Mouse (Mus musculus) neural tube, embryonic 11.5 days (tissue): ENCODE measurements around the gene Ddx21. TPM values are rescaled to one million over a fixed set of nuclear protein-coding genes. Genes with fewer than 3 reads are reported as not detected.

ENCODE experiments used
- ATAC-seq: fragments of 200-750 bp; cut with Nextera tagmentation; 2 replicates; pipeline ENCODE4 v1.8.0; 2017; ENCODE audit warnings: moderate number of reproducible peaks, mild to moderate bottlenecking, moderate TSS enrichment, moderate library complexity; ENCODE audit not compliant: insufficient read depth, low FRiP score, low TSS enrichment
- DNase-seq: peaks from one replicate; pipeline ENCODE4 v3.0.0-alpha.2; 2015; ENCODE audit warnings: low spot score
- H3K27ac ChIP-seq: fragments of 300-500 bp; sonication (generic); 2 replicates; pipeline ENCODE4 v1.5.1; 2014; ENCODE audit warnings: low read depth, mild to moderate bottlenecking, low read length
- H3K27me3 ChIP-seq: fragments of 300-500 bp; sonication (generic); 2 replicates; pipeline ENCODE4 v1.6.1; 2014; ENCODE audit warnings: mild to moderate bottlenecking, low read length, mixed read lengths; ENCODE audit not compliant: control insufficient read depth, insufficient read depth
- H3K36me3 ChIP-seq: fragments of 300-500 bp; sonication (generic); 2 replicates; pipeline ENCODE4 v1.6.1; 2014; ENCODE audit warnings: mild to moderate bottlenecking, low read length, moderate library complexity, mixed read lengths; ENCODE audit not compliant: control insufficient read depth, insufficient read depth
- H3K4me1 ChIP-seq: fragments of 300-500 bp; sonication (generic); 2 replicates; pipeline ENCODE4 v1.6.1; 2014; ENCODE audit warnings: low read length, mixed read lengths; ENCODE audit not compliant: control insufficient read depth, insufficient read depth
- H3K4me2 ChIP-seq: fragments of 300-500 bp; sonication (generic); 2 replicates; pipeline ENCODE4 v1.6.1; 2014; ENCODE audit warnings: low read depth, mild to moderate bottlenecking, moderate library complexity
- H3K4me3 ChIP-seq: fragments of 300-500 bp; sonication (generic); 2 replicates; pipeline ENCODE4 v1.5.1; 2014; ENCODE audit warnings: low read depth, low read length
- H3K9ac ChIP-seq: fragments of 300-500 bp; sonication (generic); 2 replicates; pipeline ENCODE4 v1.6.1; 2014; ENCODE audit warnings: mild to moderate bottlenecking, low read length
- H3K9me3 ChIP-seq: fragments of 300-500 bp; sonication (generic); 2 replicates; pipeline ENCODE4 v1.6.1; 2016; ENCODE audit warnings: low read length; ENCODE audit not compliant: control insufficient read depth
- WGBS: fragments of 180-500 bp; shearing (Covaris S2); extraction: QIAGEN DNeasy Blood & Tissue Kit; methylation state at CpG from one replicate; pipeline ENCODE4 v1.1.7; 2014; 5-methylcytosine and 5-hydroxymethylcytosine counted together
- polyA plus RNA-seq: library from polyadenylated mRNA; unstranded; fragments of >200 nt; fragmentation: Nextera tagmentation; extraction: Ambion mirVana; gene quantifications from 2 replicates; pipeline ENCODE4 v1.2.1, GENCODE M21; 2014

Ddx21 gene
- polyA plus RNA-seq, 1 experiment from 2014 or later: 36.9 TPM

DNA sequence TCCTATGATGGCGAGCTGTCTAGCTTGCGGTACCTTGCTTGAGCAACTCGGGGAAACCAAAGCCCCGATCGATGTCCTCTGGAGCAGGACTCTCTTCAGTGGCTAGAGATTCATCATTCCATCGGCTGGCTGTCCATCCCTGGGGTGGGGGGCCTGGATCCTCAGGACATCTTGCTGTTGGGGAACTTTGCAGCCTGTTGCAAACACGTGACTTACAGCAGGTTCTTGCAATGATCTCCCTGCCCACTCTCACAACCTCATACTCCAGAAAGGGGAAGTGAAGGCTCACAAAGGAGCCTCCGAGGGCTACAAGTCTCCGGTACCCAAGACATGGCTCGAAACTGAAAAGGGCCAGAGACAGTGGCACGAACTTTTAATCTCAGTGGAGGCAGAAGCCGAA is 60.6 kb downstream of the Ddx21 start:
- Histone ChIP-seq H3K27me3 (no peaks in the 10 kb centered on the region), H3K4me1 (no peaks in the 10 kb centered on the region), H3K27ac (no peak overlapping the region), H3K9me3 (no peaks in the 10 kb centered on the region), H3K4me2 (no peak overlapping the region), H3K9ac (no peak overlapping the region), H3K4me3 (no peak overlapping the region), H3K36me3 (no peaks in the 10 kb centered on the region)
- DNase-seq: no peak
- WGBS: 94% methylated on average over 12 of the region's 12 CpGs
- ATAC-seq: no peak

DNA sequence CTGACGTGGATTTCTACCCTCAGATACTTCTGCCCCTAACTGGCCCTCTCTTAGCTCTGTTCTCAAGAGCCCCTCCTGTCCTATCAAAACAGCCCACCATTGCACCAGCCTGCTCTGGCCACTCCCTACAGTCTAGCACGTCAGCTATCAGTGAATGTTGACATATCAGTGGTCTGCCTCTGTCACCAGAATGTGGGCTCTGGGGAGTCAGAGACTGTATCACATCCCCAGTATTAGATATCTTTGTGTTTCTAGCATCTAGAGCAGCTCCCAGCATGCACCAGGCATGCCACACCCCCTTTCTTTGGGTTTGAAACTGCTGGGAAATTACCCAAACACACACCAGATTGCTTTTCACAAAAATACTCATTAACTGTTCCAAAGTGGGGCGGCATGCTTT is 61.3 kb downstream of the Ddx21 start:
- H3K9ac ChIP-seq: no peak overlapping the region
- no peak for ATAC-seq
- no peaks in the 10 kb centered on the region for H3K9me3 ChIP-seq
- H3K4me3 ChIP-seq: no peak overlapping the region
- WGBS: 77% methylated on average over 3 of the region's 3 CpGs
- no peak overlapping the region for H3K27ac ChIP-seq
- H3K36me3 ChIP-seq: no peaks in the 10 kb centered on the region
- H3K4me2 ChIP-seq: no peak overlapping the region
- no peak for DNase-seq
- no peaks in the 10 kb centered on the region for H3K27me3 ChIP-seq
- no peaks in the 10 kb centered on the region for H3K4me1 ChIP-seq

- Histone ChIP-seq H3K36me3 (no peaks in the 10 kb centered on the region), H3K9me3 (no peaks in the 10 kb centered on the region), H3K4me1 (no peaks in the 10 kb centered on the region), H3K4me3 (no peak overlapping the region), H3K27ac (no peak overlapping the region), H3K9ac (no peak overlapping the region), H3K4me2 (no peak overlapping the region), H3K27me3 (no peaks in the 10 kb centered on the region)
- WGBS: 80% methylated on average over 7 of the region's 7 CpGs
- no peak for DNase-seq
- no peak for ATAC-seq
Observed at GRCm38 (mm10) chr10:62534509-62534908, 67.6 kb downstream of the Ddx21 start.

- Histone ChIP-seq H3K9me3 (no peaks in the 10 kb centered on the region), H3K27me3 (no peaks in the 10 kb centered on the region), H3K4me1 (no peaks in the 10 kb centered on the region), H3K9ac (no peak overlapping the region), H3K4me3 (no peak overlapping the region), H3K27ac (no peak overlapping the region), H3K4me2 (no peak overlapping the region), H3K36me3 (no peaks in the 10 kb centered on the region)
- WGBS: 67% methylated on average over 2 of the region's 2 CpGs
- no peak for DNase-seq
- ATAC-seq: no peak
Observed at GRCm38 (mm10) chr10:62532832-62533231, 69.2 kb downstream of the Ddx21 start.

Other genes with a start within 250 kb of the Ddx21 start
- 27.6 and 36.9 TPM in 2 replicates for gene Hk1, start 222.4 kb downstream of the Ddx21 start, polyA plus RNA-seq
- 0.22 TPM in 1 of 2 replicates, not detected in the other for gene Hkdc1, start 179.8 kb downstream of the Ddx21 start, polyA plus RNA-seq
- gene 4930507D05Rik, start 152.8 kb downstream of the Ddx21 start, polyA plus RNA-seq: 0.99 and 1.0 TPM in 2 replicates
- gene Supv3l1, start 152.5 kb downstream of the Ddx21 start, polyA plus RNA-seq: 27.1 and 28.4 TPM in 2 replicates
- gene Vps26a, start 115.5 kb downstream of the Ddx21 start, polyA plus RNA-seq: 100 and 105 TPM in 2 replicates
- 5.3 and 7.3 TPM in 2 replicates for gene Srgn, start 74.8 kb downstream of the Ddx21 start, polyA plus RNA-seq
- gene Kif1bp, start 23.8 kb downstream of the Ddx21 start, polyA plus RNA-seq: 62.3 and 62.5 TPM in 2 replicates
- gene Ddx50, start 48.9 kb upstream of the Ddx21 start, polyA plus RNA-seq: 118 and 123 TPM in 2 replicates
- 1.1 and 1.9 TPM in 2 replicates for gene Stox1, start 123.8 kb upstream of the Ddx21 start, polyA plus RNA-seq
- gene Ccar1, start 190.0 kb upstream of the Ddx21 start, polyA plus RNA-seq: 154 and 167 TPM in 2 replicates